Mouse (Mus musculus): ENCODE results near the gene Shc3. TPM values are rescaled to one million over a fixed set of nuclear protein-coding genes. Genes with fewer than 3 reads are reported as not detected.
A peak's percentile ranks its signal among the peaks of the same experiment; 100 is the strongest.

The Shc3 gene
- polyA plus RNA-seq, 1 experiment from 2014 or later: 5.4 TPM

- ATAC-seq (ENCODE audit: low FRiP score, low read depth): no peak
- 20% methylated on average over 5 of the region's 5 CpGs for WGBS
- no peak overlapping the region for H3K9ac ChIP-seq
Measured at GRCm38 (mm10) chr13:51424647-51425046, 144.6 kb downstream of the Shc3 start.

GRCm38 (mm10) chr13:51423647-51424046 lies 145.6 kb downstream of the Shc3 start:
- no peaks in the 10 kb centered on the region for H3K9me3 ChIP-seq
- ATAC-seq (ENCODE audit: low FRiP score, low read depth): no peak
- H3K4me3 ChIP-seq: no peak overlapping the region
- no peaks in the 10 kb centered on the region for H3K4me1 ChIP-seq
- H3K27ac ChIP-seq: no peak overlapping the region
- no peak overlapping the region for H3K4me2 ChIP-seq (replicated peaks)
- no peak overlapping the region for H3K9ac ChIP-seq
- no peaks in the 10 kb centered on the region; the same call in 1 of the 2 replicates for H3K27me3 ChIP-seq (replicated peaks)
- H3K36me3 ChIP-seq: no peaks in the 10 kb centered on the region
- WGBS: 77% methylated on average over 9 of the region's 9 CpGs

More at GRCm38 (mm10) chr13:51424647-51425046, 144.6 kb downstream of the Shc3 start:
- Histone ChIP-seq H3K4me2 (replicated peaks) (no peak overlapping the region), H3K36me3 (no peaks in the 10 kb centered on the region), H3K4me3 (no peak overlapping the region), H3K9me3 (no peaks in the 10 kb centered on the region), H3K27ac (no peak overlapping the region), H3K4me1 (no peaks in the 10 kb centered on the region), H3K27me3 (replicated peaks) (no peaks in the 10 kb centered on the region)

GRCm38 (mm10) chr13:51420861-51421260 lies 148.4 kb downstream of the Shc3 start:
- H3K27me3 ChIP-seq (replicated peaks): no peaks in the 10 kb centered on the region; the same call in 1 of the 2 replicates
- 89% methylated on average over 9 of the region's 9 CpGs for WGBS
- ATAC-seq (ENCODE audit: low FRiP score, low read depth): no peak

GRCm38 (mm10) chr13:51419501-51419900 lies 149.7 kb downstream of the Shc3 start:
- H3K4me2 ChIP-seq (replicated peaks): no peak overlapping the region
- peaks cover 19% of the 10 kb centered on the region for H3K4me1 ChIP-seq
- 0 out of 2 replicates have a peak, but pooled peaks cover 4% of the 10 kb centered on the region for H3K36me3 ChIP-seq
- no peak overlapping the region for H3K27ac ChIP-seq
- WGBS: 89% methylated on average over 15 of the region's 15 CpGs
- no peak for ATAC-seq (ENCODE audit: low FRiP score, low read depth)
- H3K27me3 ChIP-seq (replicated peaks): no peaks in the 10 kb centered on the region; the same call in 1 of the 2 replicates
- no peak overlapping the region for H3K4me3 ChIP-seq
- no peak overlapping the region for H3K9ac ChIP-seq
- no peaks in the 10 kb centered on the region for H3K9me3 ChIP-seq

More at GRCm38 (mm10) chr13:51420861-51421260, 148.4 kb downstream of the Shc3 start:
- no peak overlapping the region for H3K4me2 ChIP-seq (replicated peaks)
- no peaks in the 10 kb centered on the region for H3K9me3 ChIP-seq
- H3K9ac ChIP-seq: no peak overlapping the region
- H3K4me3 ChIP-seq: no peak overlapping the region
- no peak overlapping the region for H3K27ac ChIP-seq
- peaks cover 19% of the 10 kb centered on the region for H3K4me1 ChIP-seq
- H3K36me3 ChIP-seq: no peaks in the 10 kb centered on the region

GRCm38 (mm10) chr13:51418942-51419451 lies 150.2 kb downstream of the Shc3 start:
- Histone ChIP-seq H3K4me3 (no peak overlapping the region), H3K27me3 (replicated peaks) (no peaks in the 10 kb centered on the region; the same call in 1 of the 2 replicates), H3K4me2 (replicated peaks) (peak overlapping the region; percentile 53), H3K27ac (no peak overlapping the region), H3K9me3 (no peaks in the 10 kb centered on the region), H3K36me3 (0 out of 2 replicates have a peak, but pooled peaks cover 5% of the 10 kb centered on the region), H3K9ac (no peak overlapping the region), H3K4me1 (peaks cover 19% of the 10 kb centered on the region)
- ATAC-seq (ENCODE audit: low FRiP score, low read depth): peak; percentile 28
- WGBS: 78% methylated on average over 19 of the region's 19 CpGs

GRCm38 (mm10) chr13:51418268-51418941 lies 150.8 kb downstream of the Shc3 start:
- peak; percentile 71 for ATAC-seq (ENCODE audit: low FRiP score, low read depth)
- Histone ChIP-seq H3K4me3 (no peak overlapping the region), H3K4me2 (replicated peaks) (peak overlapping the region; percentile 53)

GRCm38 (mm10) chr13:51417796-51418195 lies 151.4 kb downstream of the Shc3 start:
- Histone ChIP-seq H3K36me3 (0 out of 2 replicates have a peak, but pooled peaks cover 5% of the 10 kb centered on the region), H3K4me2 (replicated peaks) (peak overlapping the region; percentile 53), H3K27me3 (replicated peaks) (no peaks in the 10 kb centered on the region; the same call in 1 of the 2 replicates), H3K4me1 (peaks cover 19% of the 10 kb centered on the region), H3K4me3 (peak overlapping the region; percentile 13; the same call in 1 of the 2 replicates), H3K9me3 (no peaks in the 10 kb centered on the region), H3K27ac (no peak overlapping the region), H3K9ac (peak overlapping the region; percentile 44)
- ATAC-seq (ENCODE audit: low FRiP score, low read depth): no peak
- WGBS: 68% methylated on average over 6 of the region's 6 CpGs

More at GRCm38 (mm10) chr13:51418268-51418941, 150.8 kb downstream of the Shc3 start:
- Histone ChIP-seq H3K27ac (no peak overlapping the region), H3K9me3 (no peaks in the 10 kb centered on the region), H3K4me1 (peaks cover 19% of the 10 kb centered on the region), H3K36me3 (0 out of 2 replicates have a peak, but pooled peaks cover 5% of the 10 kb centered on the region), H3K9ac (peak overlapping the region; percentile 44; the same call in 1 of the 2 replicates), H3K27me3 (replicated peaks) (no peaks in the 10 kb centered on the region; the same call in 1 of the 2 replicates)
- 6% methylated on average over 20 of the region's 20 CpGs for WGBS

GRCm38 (mm10) chr13:51416727-51417126 lies 152.5 kb downstream of the Shc3 start:
- no peak overlapping the region for H3K27ac ChIP-seq
- WGBS: 89% methylated on average over 11 of the region's 11 CpGs
- no peak overlapping the region for H3K9ac ChIP-seq

GRCm38 (mm10) chr13:51413461-51413860 lies 155.8 kb downstream of the Shc3 start:
- Histone ChIP-seq H3K27me3 (replicated peaks) (peaks cover 16% of the 10 kb centered on the region; the same call in 1 of the 2 replicates), H3K36me3 (0 out of 2 replicates have a peak, but pooled peaks cover 5% of the 10 kb centered on the region), H3K27ac (no peak overlapping the region), H3K9ac (no peak overlapping the region), H3K4me3 (no peak overlapping the region), H3K9me3 (no peaks in the 10 kb centered on the region), H3K4me1 (peaks cover 24% of the 10 kb centered on the region), H3K4me2 (replicated peaks) (no peak overlapping the region)
- no peak for ATAC-seq (ENCODE audit: low FRiP score, low read depth)
- WGBS: 65% methylated on average over 3 of the region's 3 CpGs

More at GRCm38 (mm10) chr13:51416727-51417126, 152.5 kb downstream of the Shc3 start:
- no peaks in the 10 kb centered on the region for H3K9me3 ChIP-seq
- no peaks in the 10 kb centered on the region; the same call in 1 of the 2 replicates for H3K27me3 ChIP-seq (replicated peaks)
- no peak overlapping the region for H3K4me3 ChIP-seq
- no peak overlapping the region for H3K4me2 ChIP-seq (replicated peaks)
- 0 out of 2 replicates have a peak, but pooled peaks cover 5% of the 10 kb centered on the region for H3K36me3 ChIP-seq
- ATAC-seq (ENCODE audit: low FRiP score, low read depth): no peak
- H3K4me1 ChIP-seq: peaks cover 19% of the 10 kb centered on the region

- Histone ChIP-seq H3K36me3 (0 out of 2 replicates have a peak, but pooled peaks cover 5% of the 10 kb centered on the region), H3K9me3 (no peaks in the 10 kb centered on the region), H3K4me3 (no peak overlapping the region; the same call in 1 of the 2 replicates), H3K4me2 (replicated peaks) (peak overlapping the region; percentile 64), H3K27me3 (replicated peaks) (peaks cover 30% of the 10 kb centered on the region), H3K27ac (no peak overlapping the region), H3K9ac (no peak overlapping the region), H3K4me1 (peaks cover 18% of the 10 kb centered on the region)
- no peak for ATAC-seq (ENCODE audit: low FRiP score, low read depth)
- 65% methylated on average over 12 of the region's 12 CpGs for WGBS
Measured at GRCm38 (mm10) chr13:51411696-51412430, 157.4 kb downstream of the Shc3 start.

- peak overlapping the region; percentile 64 for H3K4me2 ChIP-seq (replicated peaks)
- H3K27ac ChIP-seq: no peak overlapping the region
- peak overlapping the region; percentile 11; the same call in 1 of the 2 replicates for H3K4me3 ChIP-seq
Measured at GRCm38 (mm10) chr13:51411243-51411642, 158.0 kb downstream of the Shc3 start.

More at GRCm38 (mm10) chr13:51411243-51411642, 158.0 kb downstream of the Shc3 start:
- Histone ChIP-seq H3K9me3 (no peaks in the 10 kb centered on the region), H3K4me1 (peaks cover 15% of the 10 kb centered on the region), H3K27me3 (replicated peaks) (peaks cover 32% of the 10 kb centered on the region), H3K36me3 (0 out of 2 replicates have a peak, but pooled peaks cover 5% of the 10 kb centered on the region), H3K9ac (no peak overlapping the region)
- 68% methylated on average over 9 of the region's 9 CpGs for WGBS
- no peak for ATAC-seq (ENCODE audit: low FRiP score, low read depth)

All from neural tube, embryonic 12.5 days (tissue).